Mouse (Mus musculus): ENCODE data around the gene Trmt11.
"Not testable (repeated sequence)": the region's sequence is repeated elsewhere in the genome, so short reads cannot be mapped to it uniquely, and the experiment has no call there.

The Trmt11 gene

DNA sequence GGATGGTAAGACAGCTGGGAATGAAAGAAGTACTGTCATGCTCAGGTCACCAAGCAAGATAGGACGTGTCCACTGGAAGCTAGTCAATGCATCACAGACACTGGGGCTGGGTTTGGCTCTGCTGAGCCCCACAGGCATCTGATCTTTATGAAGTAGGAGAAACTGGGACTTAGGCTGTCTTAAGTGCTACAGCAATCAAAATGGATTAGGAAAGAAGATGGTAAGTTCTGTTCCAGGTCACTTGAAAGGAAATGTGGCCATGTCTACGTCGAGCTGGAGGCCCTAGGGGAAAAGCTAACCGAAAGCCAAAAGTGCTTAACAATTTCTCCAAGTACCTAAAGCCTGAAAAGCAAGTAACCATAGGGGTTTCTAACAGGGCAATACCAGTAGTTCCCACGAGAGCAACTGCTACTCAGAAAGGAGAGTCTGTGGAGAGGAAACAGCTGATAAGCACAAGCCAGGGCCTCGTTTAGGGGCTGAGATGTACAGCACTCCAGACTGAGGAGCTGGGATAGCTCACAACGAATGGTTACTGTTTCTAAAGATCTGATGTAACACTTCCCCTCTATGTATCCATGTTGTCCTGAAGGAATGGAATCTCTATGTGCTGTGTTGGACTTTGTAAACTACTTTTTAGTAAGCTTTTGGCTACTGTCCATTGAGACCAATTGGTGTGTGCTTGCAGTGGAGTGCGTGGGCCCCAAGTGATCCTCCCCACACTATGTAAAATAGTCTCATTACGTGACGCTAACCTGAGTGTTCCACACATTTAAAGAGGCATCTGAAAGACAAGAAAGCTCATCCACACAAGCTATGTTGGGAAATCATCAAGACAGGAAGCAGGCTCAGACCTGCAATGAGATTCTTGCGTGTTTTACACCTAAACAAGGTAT lies 44.6 kb downstream of the Trmt11 start:
- DNase-seq: no peak

DNA sequence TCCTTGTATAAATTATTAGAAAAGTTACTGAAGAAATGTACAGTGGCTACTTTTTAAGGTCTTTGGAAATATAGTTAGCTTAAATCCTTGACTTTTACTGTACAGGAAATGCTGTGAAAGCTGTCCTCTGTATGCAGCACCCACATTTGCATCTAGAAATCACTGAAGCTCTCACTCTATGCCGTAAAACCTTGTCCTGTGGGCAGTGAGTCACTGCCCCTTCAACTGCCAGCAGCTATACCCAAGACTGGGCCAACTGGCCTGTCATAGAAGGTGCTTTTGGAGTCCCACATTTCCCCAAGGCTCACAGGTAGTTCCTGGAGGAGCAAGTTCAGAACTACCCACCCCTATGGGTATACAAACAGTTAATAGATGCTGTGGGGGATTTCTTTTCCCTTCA lies 48.2 kb downstream of the Trmt11 start:
- DNase-seq: no peak

DNA sequence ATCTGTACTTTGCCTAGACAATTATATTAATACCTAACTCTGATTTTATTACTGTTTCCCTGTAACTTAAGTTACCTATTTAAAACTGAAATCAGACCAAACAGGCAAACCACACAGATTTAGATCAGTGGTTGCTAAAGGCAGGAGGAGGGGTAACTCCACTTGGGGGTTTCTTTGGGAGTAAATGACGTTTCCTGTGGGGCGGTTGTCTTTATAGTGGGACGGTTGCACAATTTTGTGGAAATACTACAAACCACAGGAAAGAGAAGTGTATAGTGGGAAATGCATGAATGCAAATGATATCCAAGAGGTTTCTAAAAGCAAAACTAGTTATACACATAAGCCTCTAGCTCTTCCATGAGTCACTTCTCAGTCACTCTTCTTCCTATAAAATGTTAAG lies 50.6 kb downstream of the Trmt11 start:
- DNase-seq: no peak

DNA sequence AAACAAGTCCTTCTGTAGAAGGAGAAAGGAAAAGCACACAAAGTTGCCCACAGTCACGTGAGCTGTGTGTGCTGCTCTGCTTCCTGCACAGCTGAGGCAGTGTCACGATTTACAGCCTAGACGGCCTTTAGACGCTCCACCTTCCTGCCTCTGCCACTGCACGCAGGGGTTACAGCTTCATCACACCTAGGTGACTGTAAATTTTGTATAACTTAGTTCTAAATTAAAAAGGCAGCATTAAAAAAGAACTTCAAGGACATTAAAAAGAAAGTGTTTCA lies 62.1 kb downstream of the Trmt11 start:
- DNase-seq: no peak

DNA sequence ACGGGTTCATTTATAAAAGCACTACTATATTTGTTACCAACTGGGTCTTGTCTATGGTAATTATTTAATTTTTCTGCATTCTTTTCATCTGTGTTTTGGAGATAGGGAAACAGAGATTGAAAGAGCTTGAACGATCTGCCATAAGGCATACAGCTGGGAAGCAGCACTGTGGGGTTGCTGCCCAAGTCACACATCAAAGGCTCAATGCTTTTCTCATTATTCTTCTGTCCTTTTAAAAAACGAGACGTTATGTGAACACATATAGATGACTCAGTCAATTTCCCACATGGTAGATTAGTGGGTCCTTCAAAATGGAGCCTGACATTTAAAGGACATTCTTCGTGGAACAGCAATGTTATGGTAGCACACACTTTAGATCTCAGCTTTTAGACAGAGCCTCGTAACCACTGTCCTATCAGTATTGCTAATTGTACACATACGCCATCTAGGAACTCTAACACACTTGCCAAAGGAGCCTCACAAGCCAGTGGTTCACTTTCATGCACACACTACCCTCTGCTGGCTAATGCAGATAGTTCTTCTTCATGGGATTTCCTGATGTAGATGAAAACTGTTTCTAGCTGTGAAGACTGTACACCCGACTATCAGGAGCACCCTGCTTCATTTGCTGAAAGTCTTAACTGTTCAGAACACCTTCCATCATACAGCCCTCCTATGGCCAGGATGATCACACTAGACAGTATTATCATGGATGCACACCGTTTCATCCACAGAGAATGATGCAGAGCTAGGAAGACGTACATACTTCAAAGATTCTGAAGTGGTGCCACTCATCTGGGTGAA lies 62.6 kb downstream of the Trmt11 start:
- DNase-seq: peak; percentile 43

DNA sequence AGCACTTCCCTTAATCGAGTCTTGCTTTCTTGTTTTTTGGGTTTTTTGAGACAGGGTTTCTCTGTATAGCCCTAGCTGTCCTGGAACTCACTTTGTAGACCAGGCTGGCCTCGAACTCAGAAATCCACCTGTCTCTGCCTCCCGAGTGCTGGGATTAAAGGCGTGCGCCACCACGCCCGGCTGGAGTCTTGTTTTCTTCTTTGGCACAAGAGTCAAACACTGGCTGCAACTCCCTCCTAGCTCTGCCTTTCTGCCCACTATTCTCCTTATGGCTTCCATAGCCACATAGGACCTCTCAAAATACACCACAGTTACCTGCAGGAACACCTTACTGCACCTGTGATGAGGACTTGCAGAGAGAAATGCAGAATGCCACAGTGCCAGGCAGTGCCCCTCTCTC lies 64.6 kb downstream of the Trmt11 start:
- not testable (repeated sequence) for DNase-seq

DNA sequence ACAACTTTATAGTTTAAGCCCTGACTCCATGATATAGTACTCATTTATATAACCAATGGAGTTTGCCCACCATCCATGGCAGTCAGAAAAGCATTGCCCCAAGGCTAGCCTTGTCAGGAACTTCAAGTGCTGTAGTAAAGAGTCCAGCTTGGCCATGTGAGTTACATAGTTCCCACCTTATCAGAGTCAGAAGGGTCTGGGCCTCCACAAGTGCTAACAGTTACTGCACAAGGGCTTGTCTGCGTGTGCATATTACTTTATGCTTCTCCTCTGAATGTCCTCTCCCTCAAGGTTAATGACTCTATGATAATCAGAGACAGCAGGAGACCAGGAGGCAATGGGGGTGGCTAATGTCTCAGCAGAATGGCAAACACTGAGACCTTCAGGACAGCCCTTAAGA lies 73.4 kb downstream of the Trmt11 start:
- no peak for DNase-seq

DNA sequence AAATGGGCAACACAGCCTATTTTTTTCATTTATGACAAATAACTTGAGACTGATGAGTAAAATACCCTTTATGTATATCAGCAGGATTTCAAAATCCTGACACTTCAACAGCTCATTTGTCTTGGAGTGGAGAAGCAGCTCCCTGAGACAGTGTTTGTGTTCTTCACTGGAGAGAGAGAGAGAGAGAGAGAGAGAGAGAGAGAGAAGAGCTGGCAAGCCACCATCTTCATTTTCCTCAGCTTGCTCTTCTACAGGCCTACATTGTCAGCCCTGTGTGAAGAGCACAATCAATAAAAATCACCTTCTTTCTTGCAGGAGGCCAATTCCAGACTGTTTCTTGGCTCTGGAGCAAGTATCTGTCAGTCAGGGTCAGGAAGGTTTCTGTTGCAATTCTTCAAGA lies 78.8 kb downstream of the Trmt11 start:
- DNase-seq: peak; percentile 25

DNA sequence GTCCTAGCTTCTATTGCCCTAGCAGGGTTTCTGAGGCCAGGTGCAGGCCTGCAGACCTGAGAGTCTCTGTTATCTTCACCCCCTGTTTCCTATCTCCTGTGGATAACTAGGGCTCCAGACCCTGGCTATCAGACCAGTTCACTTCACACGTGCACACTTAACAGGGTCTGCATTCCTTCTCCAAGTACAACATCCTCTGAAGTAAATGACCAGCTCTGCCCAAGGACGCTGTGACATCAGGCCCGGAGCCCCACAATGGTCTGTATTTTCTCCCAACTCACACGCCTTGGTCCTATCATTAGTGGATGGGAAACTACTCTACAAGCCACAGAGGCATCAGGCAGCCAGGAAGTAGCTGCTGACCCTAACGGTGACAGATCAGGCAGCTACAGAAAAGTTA lies 81.4 kb downstream of the Trmt11 start:
- no peak for DNase-seq

DNA sequence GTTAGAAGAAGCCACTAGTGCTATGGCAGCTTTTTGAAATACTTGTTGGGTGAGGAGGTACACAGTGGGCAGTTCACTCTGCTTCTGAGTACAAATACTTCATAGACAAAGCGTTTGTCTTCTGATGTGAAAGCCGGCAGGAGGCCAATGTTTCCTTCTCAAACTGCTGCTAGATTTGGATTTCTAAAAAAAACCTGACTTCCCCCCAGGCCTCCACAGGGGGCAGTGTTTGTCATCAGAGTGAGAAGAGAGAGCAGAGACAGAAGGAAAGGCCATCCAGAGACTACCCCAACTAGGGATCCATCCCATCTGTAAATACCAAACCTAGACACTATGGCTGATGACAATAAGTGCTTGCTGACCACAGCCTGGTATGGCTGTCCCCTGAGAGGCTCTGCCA lies 83.3 kb downstream of the Trmt11 start:
- peak; percentile 18 for DNase-seq

DNA sequence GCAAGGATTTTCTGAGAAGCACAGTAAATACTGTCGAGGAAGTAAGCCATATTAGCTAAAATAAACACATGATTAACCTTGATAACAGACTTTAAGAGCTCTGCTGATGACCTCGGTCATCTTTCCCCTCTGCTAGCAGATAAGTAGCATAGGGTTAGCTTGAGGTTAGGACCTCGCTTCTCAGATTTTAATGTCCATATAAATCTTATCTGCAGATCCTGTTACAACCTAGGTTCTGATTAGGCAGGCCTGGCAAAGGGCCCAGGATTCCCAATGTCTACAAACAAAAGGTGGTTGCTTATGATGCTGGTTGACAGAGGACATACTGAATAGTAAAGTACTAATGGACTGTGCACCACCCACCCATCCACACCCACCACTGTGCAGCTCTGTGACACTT lies 83.8 kb downstream of the Trmt11 start:
- no peak for DNase-seq

DNA sequence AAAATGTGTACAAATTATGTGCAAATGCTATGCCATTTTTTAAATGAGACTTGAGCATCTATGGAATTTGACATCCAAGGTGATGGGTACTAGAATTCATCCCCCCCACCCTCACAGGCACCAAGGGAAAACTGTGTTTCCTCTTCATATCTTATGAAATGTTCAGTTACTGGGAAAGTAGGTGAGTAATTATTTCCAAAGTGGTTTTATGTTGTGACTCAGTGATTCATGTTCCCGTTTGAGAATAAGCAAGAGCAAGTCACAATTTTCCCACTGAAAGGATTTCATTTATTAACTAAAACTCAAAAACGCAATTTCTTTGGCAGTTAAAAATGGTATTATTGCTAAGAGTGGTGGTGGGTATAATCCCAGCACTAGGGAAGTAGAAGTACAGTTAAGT lies 95.8 kb downstream of the Trmt11 start:
- DNase-seq: no peak

DNA sequence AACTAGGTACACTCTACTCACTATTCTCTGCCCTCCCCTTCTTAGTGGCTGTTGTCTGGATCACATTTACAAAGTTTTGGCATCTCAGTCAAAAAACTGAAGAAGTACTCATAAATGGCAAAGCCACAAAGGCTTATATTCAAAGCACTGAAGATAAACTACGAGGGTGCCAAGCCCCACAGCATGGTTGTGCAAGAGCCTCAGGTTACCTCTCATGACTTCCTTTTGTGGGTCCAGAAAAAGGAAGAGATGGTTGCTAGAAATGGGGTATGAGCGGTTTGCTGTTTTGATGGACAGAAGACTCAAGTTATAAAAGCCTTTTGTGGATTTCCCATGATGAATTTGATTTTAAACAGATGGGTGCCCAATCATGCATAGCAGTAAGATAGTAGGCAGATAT lies 97.4 kb downstream of the Trmt11 start:
- no peak for DNase-seq

DNA sequence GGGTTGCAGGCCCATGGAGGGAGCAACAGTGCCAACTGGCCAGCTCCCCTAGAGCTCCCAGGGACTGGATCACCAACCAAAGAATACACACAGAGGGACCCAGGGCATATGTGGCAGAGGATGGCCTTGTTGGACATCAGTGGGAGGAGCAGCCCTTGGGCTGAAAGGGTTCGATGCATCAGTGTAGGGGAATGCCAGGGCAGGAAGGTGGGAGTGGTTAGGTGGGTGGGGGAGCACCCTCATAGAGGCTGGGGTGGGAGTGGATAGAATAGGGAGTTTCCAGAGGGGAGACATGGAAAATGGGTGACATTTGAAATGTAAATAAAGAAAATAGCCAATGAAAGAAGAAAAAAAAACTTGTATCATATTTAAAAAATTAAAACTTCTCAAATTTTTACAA lies 97.8 kb downstream of the Trmt11 start:
- no peak for DNase-seq

DNA sequence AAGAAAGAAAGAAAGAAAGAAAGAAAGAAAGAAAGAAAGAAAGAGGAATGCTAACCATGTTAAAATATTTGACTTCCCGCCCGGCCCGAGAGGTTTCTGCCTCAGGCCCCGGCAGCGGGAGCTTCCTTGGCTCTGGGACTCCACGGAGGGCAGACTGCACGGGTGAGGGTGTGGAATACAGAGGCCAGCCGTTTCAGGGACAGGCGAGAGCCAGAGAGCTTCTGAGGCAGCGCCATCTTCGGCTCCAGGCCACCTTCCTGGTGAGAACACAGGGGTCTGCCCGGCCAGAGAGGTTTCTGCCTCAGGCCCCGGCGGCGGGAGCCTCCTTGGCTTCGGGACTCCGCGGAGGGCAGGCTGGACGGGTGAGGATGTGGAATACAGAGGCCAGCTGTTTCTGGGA lies 102.3 kb downstream of the Trmt11 start:
- DNase-seq: peak; percentile 25
